Mouse (Mus musculus): ENCODE data around the gene Mrrf.

Mrrf gene

DNA sequence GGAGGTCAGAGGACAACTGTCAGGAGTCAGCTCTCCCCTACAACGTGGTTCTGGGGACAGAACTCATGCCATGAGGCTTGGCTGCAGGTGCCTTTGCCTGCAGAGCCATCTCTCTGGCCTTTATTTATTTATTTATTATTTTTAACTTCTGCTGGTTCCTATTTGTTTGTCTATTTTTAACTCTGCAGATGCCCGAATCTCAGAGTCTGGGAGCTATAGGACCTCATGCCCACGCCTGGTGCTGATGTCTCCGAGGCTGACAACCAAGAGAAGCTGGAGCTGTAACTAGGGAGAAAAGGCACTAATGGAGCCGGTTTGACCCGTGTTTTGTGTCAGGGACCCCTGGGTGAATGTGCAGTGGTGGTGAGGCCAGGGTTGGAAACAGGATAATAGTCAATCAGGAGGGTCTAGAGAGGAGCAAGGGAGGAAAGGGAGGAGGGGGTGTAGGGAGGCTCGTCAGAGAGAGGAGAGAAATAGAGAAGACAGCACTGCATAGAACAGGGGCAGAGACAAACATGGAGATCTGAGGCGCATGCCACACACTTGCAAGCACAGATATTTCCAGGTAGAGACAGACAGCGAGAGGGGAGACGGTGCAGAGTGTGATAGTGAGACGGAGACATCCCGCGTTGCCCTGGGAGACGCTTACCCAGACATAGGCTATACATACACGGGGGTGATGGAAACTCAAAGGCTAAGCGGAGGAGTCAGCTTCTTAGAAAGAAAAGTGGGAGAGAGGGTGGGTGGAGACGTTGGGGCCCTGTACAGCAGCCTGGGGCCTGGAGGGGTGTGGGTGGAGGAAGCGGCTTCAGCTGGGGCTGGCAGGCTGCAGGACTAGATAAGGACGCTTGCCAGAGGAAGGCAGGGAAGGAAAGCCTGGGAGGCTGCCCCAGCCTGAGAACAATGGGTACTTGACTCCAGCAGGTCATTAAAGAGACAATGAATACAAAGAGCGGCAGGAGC lies 62.0 kb downstream of the Mrrf start:
- no peak for DNase-seq (ENCODE audit: extremely low read depth, low read depth, low spot score)

DNA sequence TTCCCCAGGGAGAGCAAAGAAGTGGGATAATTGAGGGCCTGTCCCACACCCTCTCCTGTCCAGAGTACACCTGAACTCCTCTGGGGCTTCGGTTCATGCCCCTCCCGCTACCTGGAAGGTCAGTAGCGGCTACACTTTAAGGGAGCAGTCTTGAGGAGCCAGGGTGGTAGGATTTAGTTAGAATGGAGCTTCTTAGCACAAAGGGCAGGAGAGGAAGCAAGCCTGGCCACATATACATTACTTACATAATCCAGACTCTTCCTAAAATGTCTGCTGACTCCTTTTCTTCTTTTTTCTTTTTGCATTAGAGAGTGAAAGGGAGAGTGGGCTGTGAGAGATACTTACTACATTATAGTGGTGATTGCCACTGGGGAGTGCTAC lies 62.7 kb downstream of the Mrrf start:
- DNase-seq (ENCODE audit: extremely low read depth, low read depth, low spot score): no peak

DNA sequence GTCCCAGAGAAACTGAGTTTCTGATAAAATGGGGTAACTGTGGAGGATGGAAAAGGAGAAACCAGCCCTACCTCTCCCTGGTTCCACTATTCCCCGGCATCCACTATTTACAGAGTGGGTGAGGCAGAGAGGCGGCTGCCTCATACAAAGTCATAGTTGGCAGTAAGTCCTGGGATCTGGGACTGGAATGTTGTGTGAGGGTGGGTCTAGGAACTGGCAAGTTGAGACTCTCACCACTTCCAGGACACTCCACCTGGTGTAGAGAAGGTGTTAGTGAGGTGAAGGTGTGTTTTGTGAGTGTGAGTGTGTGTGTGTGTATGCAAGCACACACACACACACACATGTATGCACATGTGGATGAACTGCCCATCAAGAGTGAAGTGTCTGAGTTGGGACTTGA lies 64.6 kb downstream of the Mrrf start:
- no peak for DNase-seq (ENCODE audit: extremely low read depth, low read depth, low spot score)

DNA sequence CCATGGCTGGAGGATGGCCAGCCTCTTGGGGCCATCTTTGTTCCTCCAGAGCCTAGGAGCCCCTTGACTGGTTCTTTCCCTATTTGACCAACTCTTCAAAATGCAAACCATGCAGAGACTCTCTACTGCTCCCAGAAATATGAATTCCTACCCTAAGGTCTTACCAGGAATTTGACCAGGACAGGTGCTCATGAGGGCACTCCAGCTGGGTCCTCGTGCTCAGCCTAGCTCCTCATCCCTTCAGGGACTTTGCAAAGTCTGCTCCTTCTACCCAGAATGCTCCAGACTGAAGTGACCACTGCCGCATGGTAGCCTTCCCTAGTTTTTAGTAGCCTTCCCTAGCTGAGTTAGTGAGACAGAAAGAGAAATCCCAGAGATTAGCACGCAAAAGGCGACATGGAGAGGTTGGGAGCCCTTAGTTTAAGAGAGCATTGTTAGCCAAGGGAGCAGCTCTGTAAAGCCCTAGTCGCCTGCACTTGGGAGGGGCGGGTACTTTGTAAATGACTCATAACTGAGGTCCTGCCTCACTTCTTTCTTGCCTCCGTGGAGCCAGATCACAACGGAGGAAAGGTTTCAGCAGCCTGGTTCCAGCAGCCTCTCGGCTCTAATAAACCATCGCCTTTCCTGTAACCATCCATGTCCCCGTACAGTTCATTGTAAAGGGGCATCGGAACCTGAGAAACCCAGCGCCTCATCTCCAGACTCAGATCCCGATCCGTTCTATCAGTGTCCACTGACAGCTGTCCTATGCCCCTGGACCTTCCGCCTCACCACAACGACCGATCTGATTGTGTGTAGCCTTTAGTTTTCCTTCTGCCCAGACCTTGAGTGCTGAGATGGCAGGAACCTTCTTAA lies 65.8 kb downstream of the Mrrf start:
- no peak for DNase-seq (ENCODE audit: extremely low read depth, low read depth, low spot score)

DNA sequence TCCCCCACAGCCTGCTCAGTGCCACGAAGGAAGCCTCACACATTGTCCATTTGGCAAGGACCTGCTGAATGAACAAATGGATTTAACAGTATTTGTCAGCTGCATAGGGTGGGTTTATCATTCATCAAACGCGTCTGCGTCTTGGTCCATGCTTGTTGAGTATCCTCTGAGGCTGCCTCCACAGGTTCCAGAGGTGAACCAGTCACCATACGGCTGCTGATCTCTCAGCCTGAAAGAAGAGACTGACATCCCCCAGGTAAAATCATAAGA lies 66.4 kb downstream of the Mrrf start:
- no peak for DNase-seq (ENCODE audit: extremely low read depth, low read depth, low spot score)

DNA sequence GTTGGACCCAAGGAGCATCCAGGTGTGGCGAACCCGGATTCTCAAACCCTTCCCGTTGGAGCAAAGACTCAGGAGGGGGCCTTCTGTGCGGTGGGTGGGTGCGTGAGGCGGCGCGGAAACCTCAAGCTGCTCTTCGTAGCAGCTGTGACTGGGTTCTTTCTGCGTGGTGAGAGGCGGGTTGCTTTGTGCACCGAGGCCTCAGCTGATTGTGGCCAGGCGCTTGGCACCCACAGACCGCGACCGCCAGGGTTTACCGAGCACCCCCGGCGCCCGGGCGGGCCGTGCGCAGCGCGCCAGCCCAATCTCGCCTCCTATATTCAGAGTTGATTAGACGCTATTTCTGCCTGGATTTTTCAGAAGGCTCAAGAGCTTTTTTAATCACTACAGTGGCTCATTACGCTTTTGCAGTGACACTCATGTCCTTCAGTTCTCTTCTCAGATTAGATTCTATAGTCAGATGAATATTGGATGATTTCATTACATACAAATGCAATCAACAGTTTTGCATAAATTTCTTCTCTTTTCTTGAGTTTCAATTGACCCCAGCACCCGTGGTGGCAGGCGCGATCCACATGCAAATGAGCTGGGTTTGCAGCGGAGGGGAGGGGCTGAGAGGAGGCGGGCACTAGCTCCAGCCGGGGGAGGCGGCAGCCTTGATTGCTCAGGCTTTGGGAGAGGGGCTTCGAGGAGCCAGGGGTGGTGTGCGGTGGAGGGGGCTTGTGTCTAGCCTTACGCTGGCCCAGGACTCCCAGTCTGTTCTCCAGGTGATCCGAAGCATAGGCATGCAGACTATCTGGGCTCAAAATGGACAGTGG lies 67.0 kb downstream of the Mrrf start:
- no peak for DNase-seq (ENCODE audit: extremely low read depth, low read depth, low spot score)

DNA sequence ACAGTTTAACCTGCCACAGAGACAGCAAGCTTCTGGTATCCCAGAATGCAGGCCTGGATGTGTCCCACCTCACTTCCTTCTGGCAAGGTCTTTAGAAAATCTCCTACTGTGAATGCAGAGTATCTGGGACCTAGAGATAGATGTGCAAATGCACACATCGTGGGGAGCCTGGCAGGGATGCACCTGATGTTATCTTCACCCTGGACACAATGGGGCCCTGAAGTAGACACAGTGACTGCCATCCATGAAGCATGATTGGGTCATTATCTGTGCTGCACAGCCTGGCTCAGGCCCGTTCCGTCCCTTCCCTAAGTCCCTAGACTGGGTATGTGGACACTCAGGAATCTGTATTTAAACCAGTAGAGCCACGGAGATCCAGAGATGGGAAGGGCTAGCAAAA lies 68.4 kb downstream of the Mrrf start:
- no peak for DNase-seq (ENCODE audit: extremely low read depth, low read depth, low spot score)

DNA sequence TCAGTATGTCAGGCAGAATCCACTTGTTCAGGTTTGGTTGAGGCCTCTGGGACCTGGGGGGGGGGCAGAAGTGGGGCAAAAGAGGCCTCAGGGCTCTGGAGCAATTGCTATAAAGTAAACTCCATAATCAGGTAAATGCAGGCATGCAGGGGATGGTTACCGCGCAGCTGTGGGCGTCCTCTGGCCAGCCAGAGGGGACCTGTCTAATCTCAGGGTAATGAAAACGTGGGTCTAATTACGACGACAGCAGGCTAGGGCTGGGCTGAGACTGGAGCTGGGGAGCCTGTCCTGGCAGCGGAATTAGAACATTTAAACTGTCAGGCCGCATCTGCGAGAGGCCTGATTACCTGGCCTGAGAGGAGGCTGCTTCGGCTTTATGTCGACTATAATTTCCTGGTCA lies 70.9 kb downstream of the Mrrf start:
- DNase-seq (ENCODE audit: extremely low read depth, low read depth, low spot score): no peak

DNA sequence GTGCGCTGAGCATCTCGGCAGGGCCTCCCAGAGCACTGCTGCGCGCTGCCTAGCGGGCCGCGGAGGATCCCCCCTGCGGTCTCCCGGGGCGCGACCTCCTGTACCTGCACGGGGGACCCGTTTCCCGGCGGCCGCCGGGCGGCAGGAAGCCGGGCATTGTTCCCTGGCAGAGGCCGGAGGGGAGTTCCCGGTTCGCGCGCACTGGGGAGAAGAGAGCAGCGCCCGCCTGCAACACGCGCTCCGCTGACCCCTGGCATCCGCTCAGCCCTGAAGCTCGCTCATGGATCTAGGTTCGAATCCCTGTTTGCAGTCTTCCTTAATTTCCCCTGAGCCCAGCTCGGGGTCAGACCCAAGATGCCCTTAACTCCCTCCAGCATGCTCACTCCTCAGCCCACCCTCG lies 74.6 kb downstream of the Mrrf start:
- no peak for DNase-seq (ENCODE audit: extremely low read depth, low read depth, low spot score)

DNA sequence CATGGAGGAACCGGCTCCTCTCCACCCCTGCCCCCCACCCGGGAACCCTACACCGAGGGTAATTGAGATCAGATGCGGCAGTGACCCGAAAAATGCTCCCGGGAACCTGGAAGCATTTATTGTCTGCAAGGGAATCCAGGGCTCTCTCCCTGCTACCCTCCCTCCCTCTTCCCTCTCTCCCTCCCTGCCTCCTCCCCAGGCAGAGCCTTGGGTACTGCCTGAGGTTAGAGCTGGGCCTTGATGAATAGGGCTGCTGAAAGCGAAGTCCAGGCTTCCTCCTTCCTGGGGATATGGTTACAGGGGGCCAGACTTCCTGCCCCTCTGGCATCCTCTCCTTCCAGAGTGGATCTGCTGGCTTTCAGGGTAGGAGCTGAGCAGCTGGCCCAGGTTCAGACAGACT lies 75.6 kb downstream of the Mrrf start:
- no peak for DNase-seq (ENCODE audit: extremely low read depth, low read depth, low spot score)

DNA sequence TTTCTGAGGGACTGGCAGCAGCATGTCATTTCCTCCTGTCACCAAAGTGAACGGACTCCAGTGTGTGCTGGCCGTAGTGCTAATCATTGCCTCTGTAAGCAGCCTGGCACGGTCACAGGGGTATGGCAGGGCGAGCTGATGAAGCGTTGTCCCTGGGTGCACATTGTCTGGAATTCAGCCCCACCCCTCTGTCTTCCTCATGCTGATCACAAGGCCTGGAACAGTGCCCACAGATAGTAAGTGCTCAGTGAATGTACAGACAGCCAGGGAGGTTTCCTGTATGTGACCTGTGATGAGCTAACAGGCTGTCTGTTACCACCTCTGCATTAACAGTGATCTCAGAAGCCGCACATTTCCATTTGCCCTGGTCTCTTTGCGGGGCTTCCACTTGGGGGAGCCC lies 76.9 kb downstream of the Mrrf start:
- DNase-seq (ENCODE audit: extremely low read depth, low read depth, low spot score): no peak

DNA sequence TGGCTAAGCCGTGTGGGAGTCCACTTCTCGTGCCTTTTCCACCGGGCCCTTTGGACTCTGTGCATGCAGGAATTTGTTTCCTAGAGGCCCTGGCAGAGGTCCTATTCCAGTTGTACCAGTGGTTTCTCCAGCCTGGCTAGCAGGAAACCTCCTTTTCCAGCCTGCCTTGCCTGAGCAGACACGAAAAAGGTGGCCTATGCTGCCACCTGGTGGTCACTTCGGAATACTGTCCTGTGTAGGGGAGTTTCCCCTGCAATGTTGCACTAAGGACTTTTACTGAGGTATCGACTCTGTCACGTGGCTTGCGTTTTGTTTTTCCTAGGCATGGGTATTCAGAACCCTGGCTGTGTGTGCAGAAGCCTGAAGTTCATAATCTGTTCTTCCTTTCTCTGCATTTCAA lies 77.8 kb downstream of the Mrrf start:
- no peak for DNase-seq (ENCODE audit: extremely low read depth, low read depth, low spot score)

DNA sequence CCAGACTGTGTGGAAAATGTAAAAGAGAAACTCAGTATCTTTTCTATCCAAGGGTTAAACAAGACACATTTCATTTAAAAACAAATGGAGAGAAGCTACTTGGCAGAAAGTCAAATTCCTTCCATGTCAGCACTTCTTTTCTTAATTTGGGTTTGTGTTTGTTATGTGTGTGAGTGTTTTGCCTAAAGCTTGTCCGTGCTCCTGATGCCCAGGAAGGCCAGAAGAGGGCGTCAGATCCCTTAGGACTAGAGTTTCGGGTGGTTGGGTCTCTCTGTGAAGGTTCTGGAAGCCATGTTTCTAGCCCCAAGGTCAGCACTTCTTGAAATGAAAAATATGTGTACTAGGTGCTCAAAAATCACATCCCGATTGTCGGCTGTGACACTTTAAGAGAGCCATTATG lies 78.2 kb downstream of the Mrrf start:
- DNase-seq (ENCODE audit: extremely low read depth, low read depth, low spot score): no peak

DNA sequence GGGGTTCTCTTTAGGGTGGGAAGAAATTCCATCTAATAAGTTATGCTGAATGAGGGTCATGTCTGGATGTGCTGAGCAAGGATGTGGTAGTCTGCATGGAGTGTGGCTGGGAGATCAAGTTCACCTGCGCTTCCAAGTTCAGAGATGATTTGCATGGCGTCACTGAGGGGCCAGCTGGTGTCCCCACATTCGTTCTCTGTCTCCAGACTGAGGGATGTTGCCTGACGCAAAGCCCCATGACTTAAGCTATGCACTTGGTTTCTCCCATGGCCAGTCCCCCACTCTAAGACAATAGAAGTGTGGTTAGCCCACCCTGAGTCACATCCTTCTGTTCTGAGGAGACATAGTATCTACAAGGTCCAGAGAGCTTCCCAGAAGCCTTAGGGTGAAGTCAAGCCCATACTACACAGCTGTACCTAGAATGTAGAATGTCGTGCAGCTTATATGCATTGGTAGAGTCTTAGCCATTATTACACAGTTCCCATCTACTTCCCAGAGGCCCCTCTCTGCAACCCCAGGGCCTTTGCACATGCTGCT lies 79.1 kb downstream of the Mrrf start:
- DNase-seq (ENCODE audit: extremely low read depth, low read depth, low spot score): no peak

DNA sequence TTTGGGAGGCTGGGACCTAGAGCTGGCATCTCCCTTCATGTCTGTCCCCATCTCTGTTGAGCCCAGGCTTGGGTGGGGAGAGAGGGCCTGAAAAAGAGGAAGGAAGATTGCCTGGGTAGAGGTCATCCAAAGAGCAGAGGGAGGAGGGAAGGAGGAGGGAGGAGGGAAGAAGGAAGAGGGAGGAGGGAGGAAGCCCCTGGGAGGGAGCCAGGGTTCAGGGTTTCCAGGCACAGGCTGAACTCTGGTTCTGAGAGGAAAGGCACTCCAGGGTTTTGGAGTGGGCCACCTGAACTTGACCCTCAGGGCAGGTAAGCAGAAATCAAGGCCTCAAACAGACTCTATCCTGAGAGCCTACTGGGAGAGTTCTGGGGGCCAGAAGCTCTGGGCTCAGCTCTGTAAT lies 80.4 kb downstream of the Mrrf start:
- no peak for DNase-seq (ENCODE audit: extremely low read depth, low read depth, low spot score)

DNA sequence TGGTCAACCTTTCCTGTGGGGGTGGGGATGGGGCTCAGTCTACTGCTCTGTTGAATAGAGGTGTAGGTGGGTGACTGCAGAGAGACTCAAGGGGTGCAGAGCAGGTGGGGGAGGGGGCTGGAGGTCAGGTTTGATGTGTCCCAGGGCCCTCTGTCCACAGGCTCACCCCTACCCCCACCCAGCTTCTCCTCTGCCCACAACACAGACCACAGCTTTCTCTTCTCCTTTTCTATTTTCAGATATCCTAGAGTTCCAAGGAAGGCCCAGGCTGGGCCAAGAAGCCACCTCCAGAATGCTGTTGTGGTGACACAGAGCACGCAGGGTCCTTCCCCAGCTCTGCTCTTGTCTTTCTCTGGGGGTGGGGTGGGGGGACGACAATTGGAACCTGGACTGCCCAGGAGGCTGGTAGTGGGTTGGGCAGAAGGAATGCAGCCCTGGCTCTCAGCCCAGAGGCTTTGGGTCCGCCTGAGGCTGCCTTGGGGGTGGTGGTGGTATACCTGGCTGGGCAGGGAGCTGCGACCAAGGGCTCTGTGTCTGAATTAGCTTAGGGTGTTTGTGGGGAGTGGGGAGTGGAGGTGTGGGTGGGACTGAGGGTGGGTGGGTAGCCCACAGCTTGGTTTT lies 80.9 kb downstream of the Mrrf start:
- DNase-seq (ENCODE audit: extremely low read depth, low read depth, low spot score): no peak

DNA sequence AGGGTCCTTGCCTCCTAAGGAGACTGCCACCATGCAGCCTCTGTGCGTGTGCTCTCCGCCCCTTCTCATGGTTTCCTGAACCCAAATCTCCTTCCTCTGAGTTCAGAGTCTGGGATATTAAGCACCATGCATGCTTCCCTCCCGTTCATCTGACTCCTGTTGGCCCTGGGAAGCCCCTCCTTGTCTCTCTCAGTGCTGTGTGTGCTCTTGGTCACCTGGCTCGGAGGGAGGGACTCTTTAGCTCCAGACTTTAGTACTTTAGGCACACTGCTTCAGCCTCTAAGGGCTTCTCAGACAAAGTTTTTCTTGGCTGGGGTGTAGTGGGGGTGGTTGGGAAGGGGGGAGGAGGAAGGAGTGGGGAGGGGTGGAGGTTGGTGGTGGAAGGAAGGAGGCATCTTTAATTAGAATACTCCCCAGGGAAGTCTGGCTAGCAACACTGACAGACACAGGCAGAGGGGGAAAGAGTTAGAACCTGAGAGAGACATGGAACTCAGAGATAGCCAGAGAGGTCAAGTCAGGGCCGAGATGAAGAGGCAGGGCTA lies 81.6 kb downstream of the Mrrf start:
- DNase-seq (ENCODE audit: extremely low read depth, low read depth, low spot score): no peak

DNA sequence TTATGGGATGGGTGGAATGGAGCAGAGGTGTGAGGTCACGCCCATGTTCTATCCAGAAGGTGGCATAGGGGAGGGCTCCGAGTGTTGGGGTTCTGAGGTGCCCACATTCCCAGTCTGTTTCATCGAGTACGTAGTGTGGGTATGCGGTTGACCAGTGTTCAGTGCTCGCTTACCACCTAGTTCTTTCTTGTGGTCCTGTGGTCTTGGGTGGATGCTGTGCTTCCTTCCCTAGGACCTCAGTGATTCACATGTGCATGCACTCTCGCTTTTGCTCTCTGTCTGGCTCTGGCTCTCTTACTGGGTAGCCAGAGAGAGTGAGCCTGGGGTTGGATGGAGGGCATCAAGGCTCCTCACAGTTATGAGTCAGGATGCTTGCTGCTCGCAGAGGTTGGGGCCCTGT lies 83.9 kb downstream of the Mrrf start:
- DNase-seq (ENCODE audit: extremely low read depth, low read depth, low spot score): no peak

DNA sequence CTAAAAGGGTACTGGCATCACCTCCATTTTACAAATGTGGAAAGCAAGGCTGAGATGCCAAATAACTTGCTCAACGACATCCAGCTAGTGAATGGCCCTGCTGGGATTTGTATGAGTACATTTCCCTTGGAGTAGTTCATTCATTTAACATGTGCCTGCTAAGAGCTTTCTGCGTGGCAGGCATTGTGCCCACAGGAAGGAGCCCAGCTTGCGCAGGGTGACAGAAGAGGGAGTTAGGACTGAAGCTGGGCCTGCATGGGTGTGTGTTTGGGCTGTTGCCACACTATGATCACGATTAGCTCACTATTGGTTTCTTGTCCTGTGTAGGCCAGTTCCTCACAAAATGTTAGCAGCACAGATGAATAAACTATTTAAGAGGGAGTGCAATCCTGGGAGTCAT lies 84.7 kb downstream of the Mrrf start:
- no peak for DNase-seq (ENCODE audit: extremely low read depth, low read depth, low spot score)

DNA sequence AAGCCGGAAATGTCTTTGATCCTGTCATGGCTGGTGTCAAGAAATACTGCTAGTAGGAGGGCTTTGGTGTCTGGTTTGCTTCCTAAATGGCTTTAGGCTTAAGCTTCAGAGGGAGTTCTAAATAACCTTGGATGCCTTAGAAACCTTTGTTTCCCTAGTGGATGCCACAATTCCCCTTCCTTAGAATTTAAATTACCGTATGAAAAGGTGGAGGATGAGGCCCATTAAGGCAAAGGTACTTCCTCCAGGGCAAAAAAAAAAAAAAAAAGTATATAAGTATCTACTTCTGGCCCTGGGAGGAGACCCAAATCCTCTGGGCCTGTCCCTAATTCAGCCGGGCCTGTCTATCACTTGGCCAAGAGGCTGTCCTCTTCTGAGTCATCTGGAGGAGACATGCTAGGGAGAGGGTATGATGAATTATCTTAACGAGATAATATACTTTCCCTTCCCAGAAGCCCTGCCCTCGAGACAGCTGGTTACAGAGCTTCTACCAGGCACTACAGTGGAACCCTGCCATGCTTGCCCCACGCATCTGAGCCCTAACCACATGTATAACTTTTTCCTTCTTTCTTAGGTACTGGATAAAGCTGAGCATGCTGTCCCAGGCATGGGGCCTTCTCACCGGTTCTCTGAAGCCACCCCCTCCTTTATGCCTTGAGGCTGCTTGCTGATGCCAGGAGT lies 86.1 kb downstream of the Mrrf start:
- no peak for DNase-seq (ENCODE audit: extremely low read depth, low read depth, low spot score)

Measured in fat pad, adult 2 months (tissue).